Mouse (Mus musculus) hindbrain, embryonic 11.5 days (tissue): ENCODE data around the gene Cyp2j5. TPM values are rescaled to one million over a fixed set of nuclear protein-coding genes. Genes with fewer than 3 reads are reported as not detected.

ENCODE experiments used
- polyA plus RNA-seq: library from polyadenylated mRNA; unstranded; fragments of >200 nt; fragmentation: Nextera tagmentation; extraction: Ambion mirVana; gene quantifications from 2 replicates; pipeline ENCODE4 v1.2.1, GENCODE M21; 2014

Cyp2j5 gene
- polyA plus RNA-seq, 1 experiment from 2014 or later = not detected

Other genes starting within 250 kb of the Cyp2j5 start
- gene Cyp2j8, start 156.8 kb downstream of the Cyp2j5 start, polyA plus RNA-seq = not detected in 2 replicates
- 4.4 and 5.2 TPM in 2 replicates for gene Cyp2j6, start 110.5 kb downstream of the Cyp2j5 start, polyA plus RNA-seq
- 0.68 and 0.86 TPM in 2 replicates for gene Cyp2j9, start 72.6 kb downstream of the Cyp2j5 start, polyA plus RNA-seq
- gene Gm12695, start 121.0 kb upstream of the Cyp2j5 start, polyA plus RNA-seq = 0.07 and 0.17 TPM in 2 replicates